Mouse (Mus musculus) T-helper 17 cell (primary cell): ENCODE measurements around the gene Pcsk5.
"Not testable (repeated sequence)": the region's sequence is repeated elsewhere in the genome, so short reads cannot be mapped to it uniquely, and the experiment has no call there.

ENCODE experiments used
- in situ Hi-C, 2 experiments: fragments of 300-600 bp; cut with MboI, MseI; formaldehyde crosslinking; loops; 1 replicate in 1 of 2; 2 replicates in 1 of 2; pipeline ENCODE4 v1.15.1; 2025; ENCODE audit warnings: high pct_unique_total_duplicates in 2 of 2

Pcsk5 gene

DNA sequence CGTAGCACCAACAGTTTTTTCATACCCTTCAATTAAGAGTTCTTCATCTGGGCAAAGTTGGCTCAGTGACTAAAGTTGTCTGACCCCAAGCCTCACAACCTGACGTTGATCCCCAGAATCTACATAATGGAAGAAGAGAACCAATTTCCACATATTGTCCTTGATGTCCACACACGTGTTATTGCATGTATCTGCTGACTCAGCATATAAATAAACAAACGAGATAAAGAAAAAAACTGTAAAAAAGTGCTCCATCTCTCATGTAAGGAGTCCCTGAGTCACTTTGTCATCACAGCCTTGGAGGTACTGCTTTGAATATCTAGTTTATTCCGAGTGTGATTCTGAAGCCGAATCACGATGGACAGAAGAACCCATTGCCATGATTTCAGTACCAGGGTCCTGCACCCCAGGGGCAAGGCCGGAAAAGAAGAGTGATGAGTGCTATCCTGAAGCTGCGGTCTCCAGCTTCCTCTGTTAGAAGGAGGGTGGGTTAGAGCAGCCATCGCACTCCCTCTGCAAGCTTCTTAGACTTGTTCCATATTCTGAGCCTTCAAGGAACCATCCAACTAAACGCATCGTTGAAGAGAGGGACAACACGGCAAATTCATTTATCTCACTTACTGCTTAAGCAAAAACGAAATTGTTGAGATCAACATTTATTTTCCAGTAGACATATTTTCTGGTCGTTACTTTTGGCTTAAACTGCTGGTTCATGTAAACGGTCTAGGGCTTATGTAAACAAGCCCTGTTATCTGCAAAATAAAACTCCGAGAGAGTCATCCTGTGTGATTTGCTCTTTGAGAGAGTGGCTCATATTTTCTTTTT lies 348.2 kb downstream of the Pcsk5 start:
- in situ Hi-C loops, result no loop called here

DNA sequence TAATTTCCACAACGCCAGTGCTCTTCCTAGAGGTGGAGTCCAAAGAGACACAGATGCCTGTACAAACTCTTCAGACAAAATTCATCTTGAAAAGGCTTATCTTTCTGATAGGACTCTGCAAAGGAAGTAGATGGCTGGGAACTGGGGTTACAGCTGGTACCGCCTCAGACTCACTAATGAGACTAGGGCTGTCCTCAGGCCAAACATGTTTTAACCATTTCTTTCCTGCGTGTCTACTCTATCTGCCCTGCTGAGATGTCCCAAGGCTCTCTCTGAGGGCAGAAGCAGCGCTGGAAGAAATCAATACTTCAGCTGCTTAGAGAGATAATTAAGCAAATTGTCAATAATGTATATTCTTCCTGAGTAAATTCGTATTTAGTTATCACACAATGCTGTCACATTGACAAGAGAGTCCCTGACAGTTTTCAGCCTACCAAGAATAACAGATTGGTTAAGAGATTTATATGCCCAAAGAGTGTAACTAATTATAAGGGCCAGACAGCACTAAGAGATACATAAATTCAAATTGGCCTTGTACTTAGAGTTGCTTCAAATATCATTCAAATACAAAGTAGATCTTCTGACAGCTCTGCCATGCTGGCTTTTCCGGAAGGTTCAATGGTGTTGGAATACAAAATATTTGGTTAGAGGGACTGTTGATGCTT lies 355.2 kb downstream of the Pcsk5 start:
- in situ Hi-C loops, result no loop called here

DNA sequence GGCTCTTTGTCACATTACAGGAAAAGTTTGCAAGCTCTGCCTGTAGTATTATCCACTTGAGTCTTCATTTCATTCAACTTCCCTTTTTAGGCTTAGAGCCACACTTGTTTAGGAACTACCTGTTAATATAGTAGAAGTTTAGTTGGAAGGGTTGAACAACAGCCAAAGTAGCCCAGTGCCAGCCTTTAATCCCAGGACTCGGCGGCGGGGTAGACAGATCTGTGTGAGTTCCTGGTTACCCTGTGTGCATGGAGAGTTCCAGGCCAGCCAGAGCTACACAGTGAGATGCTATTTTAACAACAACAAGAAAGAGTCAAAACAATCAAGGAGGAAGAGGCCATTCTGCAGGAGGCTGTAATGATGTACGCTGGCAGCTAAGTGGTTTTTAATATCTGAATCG lies 358.0 kb downstream of the Pcsk5 start:
- in situ Hi-C loops, result loop anchor here in 1 of 2 experiments (5.0 kb wide), 1 partner anchor 48 kb away; no protein-coding TSS in a partner anchor

DNA sequence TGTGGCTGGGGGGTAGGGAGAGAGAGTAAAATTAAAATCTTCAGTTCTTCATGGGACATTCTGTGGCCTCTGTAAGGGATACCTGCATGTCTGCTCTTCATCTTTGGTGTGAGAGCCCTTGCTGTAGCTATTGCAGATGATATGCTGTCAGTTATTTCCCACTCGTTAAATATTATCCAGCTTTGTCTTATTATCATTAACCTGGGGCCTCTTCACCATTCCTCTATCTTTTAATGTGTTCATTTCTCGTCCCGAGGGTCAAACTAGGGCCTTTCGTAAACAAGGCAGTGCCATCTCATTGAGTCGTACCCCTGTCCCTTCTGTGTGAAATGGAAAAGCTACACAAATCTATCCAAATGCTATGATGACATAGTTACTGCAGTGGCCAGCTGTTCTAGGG lies 361.4 kb downstream of the Pcsk5 start:
- in situ Hi-C loops, result loop anchor here in 1 of 2 experiments (5.0 kb wide), 1 partner anchor 51 kb away; no protein-coding TSS in a partner anchor

DNA sequence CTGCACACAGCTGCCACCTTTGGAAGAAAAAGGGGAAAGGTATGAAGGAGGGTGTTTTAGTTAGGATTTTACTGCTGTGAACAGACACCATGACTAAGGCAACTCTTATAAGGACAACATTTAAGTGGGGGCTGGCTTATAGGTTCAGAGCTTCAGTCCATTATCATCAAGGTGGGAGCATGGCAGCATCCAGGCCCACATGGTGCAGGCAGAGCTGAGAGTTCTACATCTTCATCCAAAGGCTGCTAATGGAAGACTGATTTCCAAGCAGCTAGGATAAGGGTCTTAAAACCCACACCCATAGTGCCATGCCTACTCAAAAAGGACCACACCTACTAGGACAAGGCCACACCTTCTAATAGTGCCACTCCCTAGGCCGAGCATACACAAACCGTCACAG lies 364.3 kb downstream of the Pcsk5 start:
- in situ Hi-C loops, result not testable (repeated sequence)

DNA sequence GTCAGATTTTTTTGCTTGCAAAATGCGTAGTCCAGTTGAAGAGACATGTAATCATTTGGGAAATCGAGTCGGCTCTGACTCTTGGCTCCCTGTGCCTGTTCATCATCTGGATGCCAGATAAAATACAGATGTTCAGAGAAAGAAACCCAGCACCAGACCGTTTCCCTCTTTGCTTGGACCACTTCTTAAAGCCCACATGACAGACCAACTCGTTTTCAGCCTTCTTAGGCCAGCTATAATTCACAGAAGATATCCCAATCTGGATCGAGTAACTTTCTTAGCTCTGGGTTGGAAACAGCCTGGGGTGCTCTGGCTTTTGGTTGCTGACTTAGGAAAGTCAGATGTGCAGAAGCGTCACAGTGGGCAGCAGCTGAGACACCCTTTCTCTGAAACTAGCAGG lies 365.6 kb downstream of the Pcsk5 start:
- in situ Hi-C loops, result no loop called here

DNA sequence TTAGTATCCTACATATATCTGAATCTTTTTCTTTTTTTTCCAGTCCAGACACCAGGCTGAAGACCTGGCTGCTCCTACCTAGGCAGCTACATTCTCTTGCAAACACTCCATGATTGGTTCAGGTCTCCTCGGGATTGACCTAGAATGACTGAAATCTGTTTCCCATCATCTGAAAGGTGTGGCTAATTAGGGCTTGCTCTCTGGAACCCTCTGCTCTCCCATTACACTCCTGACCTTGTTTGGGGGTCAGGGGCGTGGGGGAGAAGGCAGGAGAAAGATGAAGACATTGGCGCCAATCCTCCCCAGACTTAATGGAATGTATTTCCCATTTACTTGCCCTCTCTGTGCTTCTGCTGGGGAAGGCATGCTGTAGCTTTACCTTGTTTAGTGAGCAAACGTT lies 366.2 kb downstream of the Pcsk5 start:
- in situ Hi-C loops, result no loop called here

DNA sequence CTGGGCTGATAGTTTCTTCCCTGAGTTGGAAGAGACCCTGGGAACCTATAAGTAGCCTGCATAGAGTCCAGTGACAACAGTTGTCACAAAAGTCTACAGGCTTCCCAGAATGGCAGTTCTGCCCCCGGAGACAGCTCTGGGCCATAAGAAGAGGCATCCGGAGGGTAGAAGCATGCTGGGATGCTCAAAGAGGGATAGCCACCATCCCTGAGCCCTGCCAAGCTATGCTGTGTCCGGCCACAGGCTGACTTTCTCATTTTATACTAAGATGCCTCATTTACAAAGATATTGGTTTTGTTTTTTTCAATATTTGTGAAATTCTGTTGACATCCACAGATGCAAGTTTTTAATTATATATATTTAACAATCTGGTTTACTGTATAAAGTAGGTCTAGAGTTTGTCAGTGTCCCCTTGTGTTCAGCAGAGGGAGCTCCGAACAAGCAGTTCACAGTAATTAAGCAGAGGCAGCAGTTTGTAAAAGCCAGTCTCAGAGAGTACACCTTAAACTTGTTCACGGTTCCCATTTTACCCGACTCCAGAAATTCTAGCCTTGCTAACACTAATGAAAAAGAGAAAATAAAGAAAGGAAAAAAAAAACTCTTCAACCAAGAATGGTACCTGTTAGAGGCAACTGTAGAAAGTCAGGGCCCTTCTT lies 369.7 kb downstream of the Pcsk5 start:
- in situ Hi-C loops, result no loop called here

DNA sequence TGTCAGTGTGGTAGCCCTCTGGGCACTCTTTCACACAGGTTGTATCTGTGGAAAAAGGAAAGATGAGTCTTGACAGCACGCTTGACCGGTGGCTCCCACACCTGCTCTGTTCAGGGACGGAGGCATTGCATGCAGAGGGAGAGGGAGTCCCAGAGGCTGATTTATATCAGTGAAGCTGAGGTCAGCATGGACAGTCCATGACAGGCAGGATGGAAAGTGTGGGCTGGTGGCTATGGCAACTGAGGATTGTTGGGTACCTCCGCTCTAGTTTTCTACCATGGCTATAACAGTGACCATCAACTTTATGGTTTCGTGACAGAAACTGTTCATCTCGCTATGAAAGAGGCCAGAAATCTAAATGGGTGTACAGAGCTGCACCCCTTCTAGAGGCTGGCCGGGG lies 385.4 kb downstream of the Pcsk5 start:
- in situ Hi-C loops, result loop anchor here in 1 of 2 experiments (5.0 kb wide), 1 partner anchor 1495 kb away; no protein-coding TSS in a partner anchor

DNA sequence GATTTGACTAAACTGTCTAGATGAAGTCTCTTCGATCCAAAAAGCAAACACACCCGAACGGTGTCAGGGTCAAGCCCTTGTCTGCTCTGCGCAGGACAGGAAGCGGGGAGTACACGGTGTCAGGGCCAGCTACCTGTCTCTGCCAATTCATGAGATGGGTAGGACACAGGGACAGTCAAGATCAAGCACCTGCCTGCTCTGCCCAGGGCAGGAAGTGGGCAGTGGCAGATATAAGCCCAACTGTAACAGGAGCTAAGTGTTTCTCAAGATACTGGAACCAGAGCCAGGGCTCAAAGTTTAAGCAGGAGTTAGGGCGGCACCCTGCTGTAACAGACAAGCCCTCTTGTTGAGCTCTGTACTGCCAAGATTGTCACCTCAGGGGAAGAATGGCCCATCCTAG lies 393.9 kb downstream of the Pcsk5 start:
- in situ Hi-C loops, result no loop called here

DNA sequence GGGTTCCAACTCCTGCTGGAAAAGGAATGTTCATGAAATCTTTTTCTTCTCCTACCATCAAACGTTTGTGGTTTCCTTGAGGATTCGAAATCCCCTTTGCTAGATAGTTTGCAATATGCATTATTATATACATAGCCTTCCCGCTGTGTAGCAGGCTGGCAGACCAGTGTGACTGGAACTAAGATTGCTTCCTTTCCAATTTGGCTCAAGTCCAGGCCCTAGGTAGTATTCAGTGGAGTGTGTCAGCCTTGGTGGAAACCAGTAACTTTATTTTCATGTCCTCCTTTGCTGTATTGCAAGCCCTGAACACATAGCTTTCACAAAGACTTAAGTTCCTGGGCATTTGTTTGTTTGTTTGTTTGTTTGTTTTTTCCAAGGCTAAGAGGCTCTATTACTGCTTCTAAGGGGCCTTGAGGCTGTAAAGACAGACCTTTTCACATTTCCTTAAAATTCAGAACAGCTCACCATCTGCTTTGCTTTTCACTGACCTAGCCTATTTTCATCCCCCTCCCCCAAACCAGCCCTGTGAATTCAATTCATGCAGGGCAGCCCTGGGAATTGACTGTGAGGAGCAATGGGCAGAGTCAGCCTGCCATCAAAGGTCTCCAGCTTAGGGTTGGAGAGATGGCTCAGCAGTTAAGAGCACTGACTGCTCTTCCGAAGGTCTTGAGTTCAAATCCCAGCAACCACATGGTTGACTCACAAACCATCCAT lies 397.8 kb downstream of the Pcsk5 start:
- in situ Hi-C loops, result no loop called here

DNA sequence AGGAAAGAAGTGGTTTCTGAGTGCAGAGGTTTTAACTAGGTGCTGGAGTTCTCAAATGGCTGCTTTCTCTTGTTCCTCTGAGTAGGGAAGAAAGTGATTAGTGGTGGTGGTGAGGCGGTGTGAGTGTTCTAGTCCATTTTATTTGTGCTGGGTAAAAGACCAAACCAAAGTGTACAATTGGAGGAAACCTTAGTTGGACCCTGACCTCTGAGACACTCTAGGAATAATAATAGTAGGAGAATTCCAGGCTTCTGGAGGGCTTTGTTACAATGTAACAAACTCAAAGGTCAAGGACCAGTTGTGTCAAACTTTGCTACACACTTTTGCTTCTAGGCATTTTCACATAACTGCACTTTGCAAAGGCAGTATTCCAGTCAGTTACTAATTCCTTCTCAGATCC lies 400.8 kb downstream of the Pcsk5 start:
- in situ Hi-C loops, result no loop called here

DNA sequence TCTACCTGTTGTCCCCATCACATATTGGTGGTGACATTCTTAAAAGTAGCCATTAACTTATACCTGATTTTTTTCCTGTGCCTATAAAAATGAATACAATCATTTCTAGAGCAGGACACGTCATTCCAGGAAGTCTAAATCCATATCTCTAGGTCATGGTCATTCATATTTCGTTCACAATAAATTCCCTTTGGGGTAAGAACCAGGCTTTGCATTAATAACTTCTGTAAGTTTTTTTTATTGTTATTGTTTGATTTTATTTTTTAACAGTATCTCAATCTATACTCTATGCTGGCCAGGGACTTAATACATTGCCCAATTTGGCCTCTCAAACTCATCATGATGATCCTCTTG lies 408.9 kb downstream of the Pcsk5 start:
- in situ Hi-C loops, result loop anchor here in 1 of 2 experiments (10.0 kb wide), 1 partner anchor 64 kb away; no protein-coding TSS in a partner anchor

DNA sequence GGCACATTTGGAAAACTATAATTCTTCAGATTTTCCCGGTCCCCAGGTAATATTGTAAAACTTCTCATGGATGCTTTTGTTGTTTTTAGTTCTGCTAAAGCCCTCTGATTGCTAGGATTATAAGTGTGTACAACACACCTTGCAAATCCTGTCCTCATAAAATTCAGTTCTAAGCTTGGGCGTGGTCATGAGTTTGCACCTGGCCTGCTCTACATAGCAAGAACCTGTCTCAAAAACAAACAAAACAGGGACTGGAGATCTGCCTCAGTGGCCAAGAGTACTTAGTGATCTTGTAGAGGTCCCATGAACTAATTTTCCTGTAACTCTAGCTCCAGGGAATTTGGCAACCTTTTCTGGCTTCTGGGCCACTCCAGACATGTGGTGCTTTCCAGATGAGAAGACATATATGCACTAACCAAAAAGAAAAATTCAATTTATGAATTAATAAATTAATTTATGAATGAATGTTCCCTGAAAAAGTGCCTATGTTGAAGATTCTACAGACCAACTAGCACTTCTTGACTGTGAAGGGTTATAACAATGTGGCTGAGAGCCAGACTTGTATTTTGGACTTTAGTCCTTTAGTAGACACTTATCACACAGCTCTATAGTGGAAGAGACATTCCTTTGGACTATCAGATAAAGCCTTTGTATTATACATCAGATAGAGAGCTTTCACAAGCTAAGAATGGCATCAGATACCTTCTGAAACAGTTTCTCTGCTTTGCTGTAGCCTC lies 409.4 kb downstream of the Pcsk5 start:
- in situ Hi-C loops, result loop anchor here in 1 of 2 experiments (10.0 kb wide), 1 partner anchor 63 kb away; no protein-coding TSS in a partner anchor

DNA sequence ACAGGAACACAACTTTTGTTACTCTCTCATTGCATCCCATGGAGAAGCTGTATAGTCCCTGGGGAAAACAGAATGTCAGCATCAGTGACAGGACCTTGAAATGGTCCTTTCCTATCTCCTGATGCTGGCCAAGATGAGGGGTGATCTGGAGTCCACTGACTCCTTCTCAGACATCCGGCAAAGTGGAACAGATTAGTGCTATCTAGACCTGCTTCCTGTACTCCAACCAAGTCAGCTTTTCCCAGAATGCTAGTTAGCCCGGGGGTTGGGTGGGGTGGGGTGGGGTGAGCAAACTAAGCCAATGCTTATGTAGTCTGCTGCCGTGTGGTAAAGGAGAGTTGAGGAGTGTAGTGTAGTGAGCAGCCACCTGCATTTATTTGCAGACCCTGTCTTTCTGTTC lies 414.1 kb downstream of the Pcsk5 start:
- in situ Hi-C loops, result loop anchor here in 1 of 2 experiments (10.0 kb wide), 1 partner anchor 59 kb away; no protein-coding TSS in a partner anchor

DNA sequence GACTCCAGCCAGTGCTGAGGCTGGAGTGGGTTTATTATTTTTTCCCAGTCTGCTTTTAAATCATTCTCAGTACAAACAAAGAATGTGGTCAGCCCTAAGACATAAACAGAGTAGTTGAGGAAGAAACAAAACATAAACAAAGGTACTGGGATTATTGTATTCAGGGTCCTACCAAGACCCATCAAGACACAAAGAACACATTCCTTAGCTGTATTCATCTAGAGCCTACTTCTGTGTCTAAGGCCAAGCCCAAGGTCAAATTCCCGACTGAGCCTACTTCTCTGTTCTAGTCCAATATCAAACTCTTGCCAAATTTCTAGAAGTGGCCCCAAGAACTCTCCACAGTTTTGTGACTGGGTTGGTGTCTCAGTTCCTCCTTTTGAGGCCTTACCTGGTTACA lies 419.6 kb downstream of the Pcsk5 start:
- in situ Hi-C loops, result loop anchor here in 1 of 2 experiments (10.0 kb wide), 1 partner anchor 833 kb away; no protein-coding TSS in a partner anchor

DNA sequence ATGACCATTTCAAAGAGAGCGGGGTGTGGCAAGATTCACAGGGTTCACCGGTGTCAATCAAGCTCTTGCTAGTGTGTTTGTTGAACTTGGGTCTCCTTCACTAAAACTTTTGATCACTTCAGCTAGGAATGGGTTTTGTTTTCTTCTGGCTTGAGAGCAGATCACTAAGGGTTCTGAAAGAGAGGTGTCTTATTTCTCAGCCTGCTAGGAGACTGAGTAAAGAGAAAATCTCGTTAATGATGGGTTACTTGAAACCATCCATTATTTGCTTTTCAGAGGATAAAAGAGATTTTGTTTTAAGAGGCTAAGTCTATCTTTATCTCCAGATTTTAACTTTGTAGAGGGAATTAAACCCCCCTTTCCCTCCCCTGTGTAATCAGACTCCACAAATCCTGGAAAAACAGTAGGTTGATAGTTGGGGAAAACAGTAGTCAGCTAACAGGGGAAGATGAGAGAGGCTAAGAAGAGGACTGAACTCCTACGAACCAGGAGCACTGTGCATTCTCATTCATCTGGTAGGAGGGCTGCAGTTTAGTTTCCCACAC lies 424.4 kb downstream of the Pcsk5 start:
- in situ Hi-C loops, result loop anchor here in 1 of 2 experiments (10.0 kb wide), 1 partner anchor 828 kb away; no protein-coding TSS in a partner anchor

DNA sequence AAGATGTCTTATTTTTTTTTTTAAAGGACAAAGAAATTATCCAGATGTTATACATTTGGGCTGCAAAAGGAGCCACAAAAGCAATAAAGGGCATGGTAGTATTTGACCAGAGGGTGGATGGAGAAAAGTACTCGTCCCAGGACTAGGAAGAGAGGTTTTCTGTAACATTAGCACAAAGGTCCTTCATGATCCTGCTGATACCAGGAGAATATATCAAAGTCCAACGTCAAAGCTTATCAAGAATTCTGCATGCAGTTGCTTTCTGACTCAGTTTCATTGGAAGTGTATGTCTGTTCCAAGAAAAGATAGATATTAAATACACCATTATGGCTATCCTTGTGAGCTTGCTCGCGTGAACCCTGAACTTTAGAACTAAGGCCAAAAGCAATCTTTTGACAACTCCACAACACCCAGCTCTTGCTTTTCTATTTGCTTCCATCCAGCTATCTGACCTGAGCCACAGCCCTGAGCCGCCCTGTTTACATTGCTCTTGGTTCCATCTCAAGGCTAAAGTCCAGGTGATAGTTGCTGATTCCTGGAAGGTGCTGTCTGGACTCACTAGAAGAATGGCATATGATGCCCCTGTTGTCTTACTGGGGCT lies 426.9 kb downstream of the Pcsk5 start:
- in situ Hi-C loops, result loop anchor here in 1 of 2 experiments (10.0 kb wide), 1 partner anchor 826 kb away; no protein-coding TSS in a partner anchor

DNA sequence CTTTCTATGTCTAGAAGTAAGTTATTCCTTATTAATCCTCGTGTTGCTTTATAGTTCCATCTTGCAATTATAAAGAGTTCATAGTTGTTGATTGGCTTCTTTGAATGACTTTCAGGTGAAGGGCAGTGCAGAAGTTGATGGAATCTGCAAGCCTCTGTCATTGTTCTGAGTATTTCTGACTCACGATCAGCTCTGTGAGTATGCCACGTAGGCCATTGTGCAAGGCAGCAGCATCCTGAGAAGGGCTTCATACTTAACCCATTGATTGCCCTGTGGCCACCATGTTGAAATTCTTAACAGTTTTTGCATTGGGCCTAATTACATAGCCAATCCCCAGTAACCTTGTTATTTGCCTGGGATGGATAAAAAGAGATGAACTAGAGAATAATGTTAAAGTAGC lies 428.1 kb downstream of the Pcsk5 start:
- in situ Hi-C loops, result loop anchor here in 1 of 2 experiments (10.0 kb wide), 2 partner anchors 445 to 1305 kb away; partner anchors contain the start of gene D030056L22Rik

DNA sequence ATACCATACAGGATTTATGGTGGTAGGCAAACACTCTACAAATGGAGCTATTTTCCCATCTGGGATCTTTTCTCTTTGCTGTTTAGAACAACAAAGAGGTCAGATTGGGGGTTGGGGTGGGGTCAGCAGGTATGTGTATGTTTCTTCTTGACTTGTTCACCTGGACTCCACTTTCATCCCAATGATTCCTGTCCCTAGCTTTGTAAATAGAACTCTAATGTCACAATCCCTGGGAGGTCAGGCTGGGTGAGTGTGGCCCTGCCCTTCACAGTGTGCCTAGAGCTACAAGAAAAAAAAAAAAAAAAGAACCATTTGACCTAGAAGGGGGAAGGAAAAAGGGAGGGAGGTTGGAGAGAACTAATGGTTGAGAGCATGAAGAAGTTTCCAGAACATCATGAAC lies 428.8 kb downstream of the Pcsk5 start:
- in situ Hi-C loops, result loop anchor here in 1 of 2 experiments (10.0 kb wide), 2 partner anchors 444 to 1306 kb away; partner anchors contain the start of gene D030056L22Rik
